ENCODE assay signal across 24 mouse cellular contexts in genomic region chr14:100351004-100351403, GRCm38 (mm10).
"Had no signal": no experiment of that assay in that cellular context is flagged by ENCODE, and none has a peak within 500 bp of the region (broad histone marks: within the 10 kb centered on the region; RNA-seq: fewer than 3 reads in every experiment).

No protein-coding gene starts in this region.

- H3K27me3 ChIP-seq: heart, embryonic 12.5 days; hindbrain, embryonic 12.5 days; intestine, embryonic 15.5 days; limb, embryonic 12.5 days had no signal

- H3K36me3 ChIP-seq: heart, embryonic 10.5 days; heart, embryonic 12.5 days; hindbrain, embryonic 10.5 days; hindbrain, embryonic 12.5 days; intestine, embryonic 15.5 days; limb, embryonic 10.5 days; limb, embryonic 12.5 days had no signal

- H3K9me3 ChIP-seq: heart, embryonic 10.5 days; heart, embryonic 12.5 days; hindbrain, embryonic 10.5 days; hindbrain, embryonic 12.5 days; intestine, embryonic 15.5 days; limb, embryonic 10.5 days; limb, embryonic 12.5 days had no signal

- H3K4me2 ChIP-seq: heart, embryonic 12.5 days; hindbrain, embryonic 12.5 days; hindbrain, embryonic 14.5 days; intestine, embryonic 15.5 days; limb, embryonic 12.5 days; liver, embryonic 11.5 days had no signal

- ATAC-seq: hindbrain, embryonic 16.5 days; inflammation-experienced regulatory T-cells, adult 6 months; intestine, embryonic 15.5 days; intestine, postnatal 0 days had no signal

- H3K27ac ChIP-seq: heart, embryonic 10.5 days; hindbrain, embryonic 10.5 days; hindbrain, embryonic 12.5 days; hindbrain, embryonic 14.5 days; intestine, embryonic 15.5 days; layer of hippocampus, adult 2 months; left cerebral cortex, adult 2 months; limb, embryonic 12.5 days had no signal

- H3K4me3 ChIP-seq: heart, embryonic 10.5 days; heart, embryonic 12.5 days; hindbrain, embryonic 10.5 days; hindbrain, embryonic 12.5 days; intestine, embryonic 15.5 days; layer of hippocampus, adult 2 months; left cerebral cortex, adult 2 months; limb, embryonic 10.5 days; limb, embryonic 12.5 days had no signal

- H3K4me1 ChIP-seq: heart, embryonic 10.5 days; heart, embryonic 12.5 days; intestine, embryonic 15.5 days had no signal

- H3K9ac ChIP-seq: heart, embryonic 12.5 days; hindbrain, embryonic 12.5 days; hindbrain, embryonic 14.5 days; intestine, embryonic 15.5 days; limb, embryonic 12.5 days had no signal

- DNase-seq: gastrocnemius, postnatal 14 days; heart, adult 18-20 months; heart, postnatal 10 days; heart, postnatal 4 days; kidney, adult 18-20 months; kidney, adult 8-10 months; kidney, postnatal 10 days; kidney, postnatal 25 days; kidney, postnatal 4 days; liver had no signal
